Comparison of ENCODE assay signal across 19 mouse cellular contexts in genomic region chr7:44662168-44662567, GRCm38 (mm10). TPM values are rescaled to one million over a fixed set of nuclear protein-coding genes. Genes with fewer than 3 reads are reported as not detected.
DNase-seq lines count a peak whose midpoint lies in the region; ATAC-seq and TF ChIP-seq lines count a peak whose summit lies in the region.
"Had no signal": no experiment of that assay in that cellular context is flagged by ENCODE, and none has a peak within 500 bp of the region (broad histone marks: within the 10 kb centered on the region; RNA-seq: fewer than 3 reads in every experiment).

No protein-coding gene starts in this region.

- 6% methylated on average over 8 of the region's 8 CpGs for WGBS in kidney, embryonic 15.5 days
- 11% methylated on average over 8 of the region's 8 CpGs for WGBS in lung, embryonic 16.5 days

- H3K27me3 ChIP-seq in kidney, embryonic 15.5 days: no peaks in the 10 kb centered on the region
- no peaks in the 10 kb centered on the region for H3K27me3 ChIP-seq in lung, embryonic 16.5 days (ENCODE audit: control insufficient read depth, insufficient read depth, low read depth, low read length)
- H3K27me3 ChIP-seq: forebrain, embryonic 15.5 days; liver, embryonic 13.5 days; midbrain, embryonic 13.5 days; Patski had no signal

- no peak overlapping the region for H3K9ac ChIP-seq in kidney, embryonic 15.5 days
- H3K9ac ChIP-seq in lung, embryonic 16.5 days (ENCODE audit: low read length): no peak overlapping the region; the same call in 1 of the 2 replicates
- H3K9ac ChIP-seq: forebrain, embryonic 15.5 days; liver, embryonic 13.5 days; midbrain, embryonic 13.5 days had no signal

- H3K27ac ChIP-seq in layer of hippocampus, adult 2 months: peak overlapping the region; percentile 81
- H3K27ac ChIP-seq in kidney, embryonic 15.5 days: peak overlapping the region; percentile 74
- peak overlapping the region; percentile 96 for H3K27ac ChIP-seq in lung, embryonic 16.5 days (ENCODE audit: low read length)
- H3K27ac ChIP-seq: forebrain, embryonic 15.5 days; liver, embryonic 13.5 days; midbrain, embryonic 13.5 days had no signal

- ATAC-seq in kidney, embryonic 15.5 days (replicated peaks; ENCODE audit: low FRiP score): peak; percentile 81; the same call in 1 of the 2 replicates
- peak; percentile 92 for ATAC-seq in lung, embryonic 16.5 days (ENCODE audit: low read depth)
- ATAC-seq: forebrain, embryonic 15.5 days; midbrain, embryonic 13.5 days; Patski had no signal

- H3K9me3 ChIP-seq in kidney, embryonic 15.5 days (replicated peaks): no peaks in the 10 kb centered on the region; the same call in 1 of the 2 replicates
- peaks cover 3% of the 10 kb centered on the region for H3K9me3 ChIP-seq in lung, embryonic 16.5 days (ENCODE audit: control insufficient read depth, low read length)
- H3K9me3 ChIP-seq: forebrain, embryonic 15.5 days; liver, embryonic 13.5 days; midbrain, embryonic 13.5 days had no signal

- no peak overlapping the region for H3K4me3 ChIP-seq in layer of hippocampus, adult 2 months
- H3K4me3 ChIP-seq in kidney, embryonic 15.5 days (replicated peaks): no peak overlapping the region
- H3K4me3 ChIP-seq in lung, embryonic 16.5 days (ENCODE audit: low read length): no peak overlapping the region
- H3K4me3 ChIP-seq: forebrain, embryonic 15.5 days; liver, embryonic 13.5 days; midbrain, embryonic 13.5 days had no signal

- no peaks in the 10 kb centered on the region for H3K36me3 ChIP-seq in kidney, embryonic 15.5 days
- H3K36me3 ChIP-seq in lung, embryonic 16.5 days (ENCODE audit: control insufficient read depth, insufficient read depth, low read length): no peaks in the 10 kb centered on the region
- H3K36me3 ChIP-seq: forebrain, embryonic 15.5 days; liver, embryonic 13.5 days; midbrain, embryonic 13.5 days had no signal

- no peak for DNase-seq in layer of hippocampus, adult 2 months (ENCODE audit: low spot score in 2 of 2)
- DNase-seq in layer of hippocampus, adult 8-10 months (ENCODE audit: low spot score in 2 of 2): no peak
- peak; percentile 90 for DNase-seq in urinary bladder, postnatal 14 days (ENCODE audit: low spot score)
- no peak for DNase-seq in adrenal gland, adult 18-20 months (ENCODE audit: low spot score in 2 of 2)
- DNase-seq in frontal cortex, postnatal 14 days (ENCODE audit: low spot score in 2 of 2): no peak
- DNase-seq in right cerebral cortex, postnatal 25 days: no peak
- DNase-seq: adrenal gland, postnatal 25 days; cerebellum, postnatal 25 days; heart, postnatal 14 days; liver, embryonic 13.5 days had no signal

- H3K4me2 ChIP-seq in kidney, embryonic 15.5 days: peak overlapping the region; percentile 27; the same call in 1 of the 2 replicates
- peak overlapping the region; percentile 34 for H3K4me2 ChIP-seq in lung, embryonic 16.5 days (ENCODE audit: low read depth, low read length)
- H3K4me2 ChIP-seq: forebrain, embryonic 15.5 days; liver, embryonic 13.5 days; midbrain, embryonic 13.5 days had no signal

- H3K4me1 ChIP-seq in kidney, embryonic 15.5 days: no peaks in the 10 kb centered on the region
- peaks cover 13% of the 10 kb centered on the region for H3K4me1 ChIP-seq in lung, embryonic 16.5 days (replicated peaks; ENCODE audit: control insufficient read depth, insufficient read depth, low read length)
- H3K4me1 ChIP-seq: forebrain, embryonic 15.5 days; liver, embryonic 13.5 days; midbrain, embryonic 13.5 days had no signal

- TF ChIP-seq CTCF in layer of hippocampus, adult 2 months (conservative IDR thresholded peaks at IDR 0.05): no peak

RNA-seq across cellular contexts. Expression of gene Myh14, which starts 8.5 kb away (rescaled TPM):
- total RNA-seq in layer of hippocampus, adult 2 months (2021): 10 to 100 TPM; 30.4 TPM
- 10 to 100 TPM; 26.6 to 36.6 (median 32.8) TPM for total RNA-seq in layer of hippocampus, adult 8-10 months (2022)
- polyA plus RNA-seq in kidney, embryonic 15.5 days (2015; fragmentation: Nextera tagmentation; extraction: Ambion mirVana): 1.6 and 2.7 TPM in 2 replicates
- polyA plus RNA-seq in lung, embryonic 16.5 days (2015; fragmentation: Nextera tagmentation; extraction: Ambion mirVana): 38.8 and 39.4 TPM in 2 replicates
- total RNA-seq in adrenal gland, adult 18-20 months (2021): 1 to 10 TPM; 5.5 to 6.6 TPM
- total RNA-seq: neutrophil, adult 5-6 weeks had no signal

RNA-seq across cellular contexts. Expression of gene Izumo2, which starts 46.4 kb away (rescaled TPM):
- not detected for total RNA-seq in layer of hippocampus, adult 2 months (2021)
- total RNA-seq in layer of hippocampus, adult 8-10 months (2022): not detected
- polyA plus RNA-seq in kidney, embryonic 15.5 days (2015; fragmentation: Nextera tagmentation; extraction: Ambion mirVana): not detected in 2 replicates
- polyA plus RNA-seq in lung, embryonic 16.5 days (2015; fragmentation: Nextera tagmentation; extraction: Ambion mirVana): not detected in 2 replicates
- not detected for total RNA-seq in adrenal gland, adult 18-20 months (2021)
- total RNA-seq: adrenal gland, postnatal 25 days; heart, postnatal 14 days; layer of hippocampus, postnatal 25 days; neutrophil, adult 5-6 weeks had no signal
- polyA plus RNA-seq: C2C12; forebrain, embryonic 15.5 days; liver, embryonic 13.5 days; midbrain, embryonic 13.5 days; Patski; spleen, adult 2 months had no signal
